Mouse (Mus musculus): Measurements from ENCODE around the gene Mms22l. TPM values are rescaled to one million over a fixed set of nuclear protein-coding genes. Genes with fewer than 3 reads are reported as not detected.
"Not testable (repeated sequence)": the region's sequence is repeated elsewhere in the genome, so short reads cannot be mapped to it uniquely, and the experiment has no call there.

Gene Mms22l
- total RNA-seq (2021): 1 to 10 TPM; 1.6 TPM
- long read RNA-seq, experiment 1, partial matches to known transcripts: 1 of 4 reads
- long read RNA-seq, experiment 1, other reads (novel, unspliced or antisense): 0 of 4 reads
- long read RNA-seq, experiment 2: 0 reads

GRCm38 (mm10) chr4:24496116-24496952 lies at the start of gene Mms22l:
Gene Mms22l, plus strand, starts transcription at chr4:24496451.
- intact Hi-C loops (cut with DNase I): loop anchor here (10.0 kb wide), 1 partner anchor 398 kb away; the partner anchor contains the start of gene Ndufaf4
- peak; percentile 93 to 95 for DNase-seq (ENCODE audit: low spot score in 2 of 2)

DNA sequence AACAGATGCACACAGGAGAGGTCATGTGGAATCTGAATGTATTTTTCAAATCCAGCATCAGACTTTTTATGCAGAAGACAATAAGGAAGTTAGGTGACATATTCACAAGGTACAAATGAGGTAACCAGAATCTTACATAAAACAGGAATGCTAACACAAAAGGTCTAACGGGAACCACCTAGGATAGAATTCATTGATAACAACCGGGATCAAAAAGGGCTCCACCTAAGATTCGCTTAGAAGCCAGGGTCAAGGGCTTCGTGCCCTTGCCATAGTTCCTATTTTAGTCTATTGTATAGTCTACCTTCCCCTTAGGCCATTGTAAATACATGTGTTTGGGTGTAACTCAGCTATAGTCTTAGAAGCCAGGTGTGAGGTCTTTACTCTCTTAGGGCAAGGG lies 12.2 kb upstream of the Mms22l start:
- DNase-seq (ENCODE audit: low spot score in 2 of 2); intact Hi-C loops (cut with DNase I): not testable (repeated sequence)

- no peak for DNase-seq (ENCODE audit: low spot score in 2 of 2)
- intact Hi-C loops (cut with DNase I): loop anchor here (10.0 kb wide), 1 partner anchor 398 kb away; the partner anchor contains the start of gene Ndufaf4
These were observed 685 bp downstream of the Mms22l start for GRCm38 (mm10) chr4:24496953-24497319.

DNA sequence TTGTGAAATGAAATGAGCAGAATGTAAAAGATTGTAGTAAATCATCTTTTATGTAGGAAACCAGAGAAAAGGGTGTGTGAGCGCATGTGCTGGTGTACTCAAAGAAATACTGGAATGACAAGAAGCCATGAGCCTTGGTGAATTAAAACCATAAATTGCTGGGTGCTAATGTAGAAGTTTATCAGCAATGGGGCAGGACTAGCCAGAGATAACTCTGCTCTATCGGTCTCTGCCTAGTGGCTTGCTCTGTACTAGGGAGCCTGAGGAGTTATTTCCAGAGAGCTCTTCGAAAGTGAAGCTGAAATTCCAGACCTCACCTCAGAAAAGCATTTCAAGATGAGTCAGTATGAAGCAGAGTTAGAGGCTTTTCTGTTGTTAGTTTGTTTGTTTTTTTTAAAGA lies 12.9 kb downstream of the Mms22l start:
- no peak for DNase-seq (ENCODE audit: low spot score in 2 of 2)
- intact Hi-C loops (cut with DNase I): no loop called here

GRCm38 (mm10) chr4:24536989-24537388 lies 40.7 kb downstream of the Mms22l start:
- no peak for DNase-seq (ENCODE audit: low spot score in 2 of 2)
- intact Hi-C loops (cut with DNase I): no loop called here

DNA sequence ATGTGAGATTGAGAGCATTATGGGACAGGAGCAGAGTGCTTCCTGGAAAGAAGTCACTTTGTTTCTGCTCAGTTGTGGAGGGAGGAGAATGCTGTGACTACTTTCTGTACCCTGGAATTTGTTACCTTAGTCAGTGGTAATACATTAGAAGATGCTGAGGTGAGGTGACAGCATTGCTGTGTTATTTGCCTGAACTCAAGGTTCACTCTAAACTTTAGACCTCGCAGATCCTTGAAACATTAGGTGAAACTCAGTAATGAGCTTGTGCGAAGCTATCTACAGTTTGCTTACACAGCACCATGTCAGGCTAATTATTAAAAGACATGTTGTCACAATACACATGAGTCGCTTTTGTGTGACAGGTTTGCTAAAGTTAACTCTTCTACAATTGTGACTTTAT lies 47.2 kb downstream of the Mms22l start:
- intact Hi-C loops (cut with DNase I): loop anchor here (10.0 kb wide), 1 partner anchor 151 kb away; no protein-coding TSS in a partner anchor
- DNase-seq (ENCODE audit: low spot score in 2 of 2): no peak

- intact Hi-C loops (cut with DNase I): loop anchor here (10.0 kb wide), 1 partner anchor 150 kb away; no protein-coding TSS in a partner anchor
- peak; percentile 86 for DNase-seq (ENCODE audit: low spot score in 2 of 2)
These were observed 48.5 kb downstream of the Mms22l start for GRCm38 (mm10) chr4:24544677-24545151.

DNA sequence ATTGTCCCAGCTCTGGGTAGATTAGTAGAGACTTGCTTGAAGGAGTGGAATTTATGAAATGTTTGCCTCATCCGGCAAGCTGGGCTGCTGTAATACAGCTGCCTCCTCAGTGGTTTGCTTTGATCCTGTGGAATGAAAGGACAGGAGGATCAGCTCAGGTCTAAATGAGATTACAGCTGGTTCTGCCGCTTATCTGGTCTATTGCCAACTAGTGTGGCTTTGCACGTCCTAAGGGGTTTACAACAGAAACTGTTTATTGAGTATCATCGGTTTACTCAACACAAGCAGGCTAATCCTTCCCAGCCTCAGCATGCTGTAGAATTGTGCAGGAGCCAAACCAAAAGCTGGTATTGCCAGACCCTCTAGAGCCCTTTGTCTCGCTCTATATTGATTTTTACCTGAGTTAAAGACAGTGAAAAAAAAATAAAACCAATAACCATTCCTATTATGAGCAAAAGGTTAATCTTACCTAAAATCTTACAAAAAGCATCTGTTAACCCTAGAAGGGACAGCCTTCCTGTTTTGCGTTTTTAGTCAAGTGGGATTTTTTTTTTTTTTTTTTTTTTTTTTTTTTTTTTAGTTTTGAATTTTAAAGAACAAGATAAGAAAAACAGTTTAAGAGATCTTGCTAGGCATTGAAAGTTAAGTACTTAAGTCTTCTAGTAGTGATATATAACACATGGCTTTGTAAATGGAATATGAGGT lies 60.0 kb downstream of the Mms22l start:
- intact Hi-C loops (cut with DNase I): no loop called here
- no peak for DNase-seq (ENCODE audit: low spot score in 2 of 2)

- DNase-seq (ENCODE audit: low spot score in 2 of 2): no peak
- intact Hi-C loops (cut with DNase I): no loop called here
These were observed 60.9 kb downstream of the Mms22l start for GRCm38 (mm10) chr4:24557149-24557548.

DNA sequence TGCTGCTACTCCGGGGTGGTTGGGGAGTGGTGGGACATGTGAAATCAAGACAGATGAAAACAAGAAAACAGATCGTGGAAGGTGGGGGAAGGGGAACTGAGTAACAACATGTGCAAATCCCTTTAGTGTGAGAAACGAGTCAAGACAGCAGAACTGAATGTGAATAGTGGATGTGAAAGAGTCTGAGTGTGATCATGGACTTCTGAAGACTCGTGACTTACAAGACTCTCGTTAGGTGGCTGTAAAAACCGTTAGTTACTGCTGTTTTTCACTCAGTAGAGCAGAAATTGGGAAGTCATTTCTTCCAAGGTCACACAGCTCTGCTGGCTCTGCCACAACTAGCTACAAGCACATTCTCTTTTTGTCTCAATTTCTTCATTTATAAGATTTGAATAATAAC lies 71.8 kb downstream of the Mms22l start:
- DNase-seq (ENCODE audit: low spot score in 2 of 2): no peak
- intact Hi-C loops (cut with DNase I): no loop called here

GRCm38 (mm10) chr4:24568989-24569556 lies 72.8 kb downstream of the Mms22l start:
- no peak for DNase-seq (ENCODE audit: low spot score in 2 of 2)
- intact Hi-C loops (cut with DNase I): no loop called here

GRCm38 (mm10) chr4:24574276-24574675 lies 78.0 kb downstream of the Mms22l start:
- intact Hi-C loops (cut with DNase I): no loop called here
- DNase-seq (ENCODE audit: low spot score in 2 of 2): peak; percentile 87 to 92

DNA sequence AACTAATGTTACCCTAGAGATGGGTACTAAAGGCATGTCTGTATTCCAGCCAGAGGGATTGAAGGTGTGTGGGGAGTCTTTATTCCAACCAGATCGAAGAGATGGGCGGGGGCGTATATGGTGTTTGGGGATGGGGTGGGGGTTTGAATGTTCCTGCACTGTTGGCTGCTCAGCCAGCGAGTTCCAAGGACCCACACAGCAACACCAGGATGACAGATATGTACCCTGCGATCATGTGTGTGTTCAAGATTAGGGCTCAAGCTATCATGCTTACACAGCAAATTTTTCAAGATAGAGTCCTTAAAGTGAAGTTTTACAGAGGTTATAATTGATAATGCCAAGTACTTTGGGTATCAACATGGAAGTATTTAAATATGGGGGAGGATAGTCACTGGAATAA lies 81.3 kb downstream of the Mms22l start:
- DNase-seq (ENCODE audit: low spot score in 2 of 2): no peak
- intact Hi-C loops (cut with DNase I): no loop called here

GRCm38 (mm10) chr4:24582295-24582694 lies 86.0 kb downstream of the Mms22l start:
- no peak for DNase-seq (ENCODE audit: low spot score in 2 of 2)
- intact Hi-C loops (cut with DNase I): no loop called here

DNA sequence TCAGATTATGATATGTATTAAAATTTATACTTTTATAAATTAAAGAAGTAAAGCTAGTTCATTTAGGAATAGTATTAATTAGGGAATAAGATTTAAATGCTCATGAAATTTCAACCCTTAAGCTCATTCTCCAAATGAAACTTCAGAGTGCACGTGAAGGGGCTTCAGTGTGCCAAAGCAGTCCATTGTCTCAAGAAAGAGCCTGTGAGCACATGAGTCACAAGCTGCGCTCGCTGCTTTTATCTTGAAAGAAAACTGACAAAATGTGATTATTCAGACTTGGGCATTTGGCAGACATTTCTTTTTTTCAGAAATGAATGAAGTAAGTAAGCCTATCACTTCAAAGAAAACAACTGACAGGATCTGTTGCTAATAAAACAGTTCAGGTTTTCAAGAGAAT lies 87.7 kb downstream of the Mms22l start:
- intact Hi-C loops (cut with DNase I): no loop called here
- no peak for DNase-seq (ENCODE audit: low spot score in 2 of 2)

DNA sequence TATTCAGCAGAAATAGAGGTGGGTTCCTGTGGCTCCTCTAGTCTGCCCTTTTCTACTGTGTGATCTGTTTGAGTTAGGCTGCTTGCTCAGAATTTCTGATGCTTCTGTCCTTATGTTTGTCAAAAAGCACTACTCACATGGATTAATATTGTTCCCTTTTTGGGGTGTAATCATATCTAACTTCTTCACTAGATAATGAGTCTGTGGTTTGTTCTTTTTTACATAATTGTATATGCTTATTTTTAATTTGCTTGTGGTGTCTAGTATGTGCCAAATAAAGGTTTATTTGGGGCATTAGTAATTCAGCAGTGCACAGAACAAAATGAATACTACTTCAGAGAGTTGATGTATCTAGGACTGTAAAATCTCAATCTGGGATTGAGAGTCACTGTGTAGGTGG lies 98.6 kb downstream of the Mms22l start:
- DNase-seq (ENCODE audit: low spot score in 2 of 2): no peak
- intact Hi-C loops (cut with DNase I): no loop called here

DNA sequence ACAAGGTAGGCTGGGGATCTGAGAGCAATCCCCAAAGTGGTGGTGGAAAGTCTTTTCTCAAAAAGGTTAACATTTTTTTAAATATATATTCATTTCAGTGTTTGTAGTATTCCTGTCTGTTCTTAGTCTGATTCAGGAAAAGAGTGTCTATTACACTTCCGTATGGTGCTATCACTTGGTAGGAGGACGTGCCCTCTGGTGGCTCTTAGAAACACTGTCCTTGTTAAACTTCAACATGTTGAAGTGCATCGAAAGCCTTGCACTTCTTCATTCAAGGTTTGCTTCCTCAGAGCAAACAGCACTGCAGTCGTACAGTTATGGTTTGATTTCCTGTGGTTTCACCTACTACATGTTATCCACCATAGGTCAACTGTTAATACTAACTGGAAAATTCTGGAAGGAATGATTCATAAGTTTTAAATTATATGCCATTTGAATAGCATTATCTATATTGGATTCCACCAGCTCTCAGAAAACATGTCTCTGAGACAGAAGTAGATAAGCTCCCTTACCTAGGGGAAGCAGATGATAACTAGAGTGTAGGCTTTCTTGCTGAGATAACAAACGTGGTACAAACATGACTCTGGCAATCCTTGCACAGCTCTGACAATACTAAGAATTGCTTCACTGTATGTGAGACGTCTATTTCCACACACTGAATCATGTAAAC lies 100.8 kb downstream of the Mms22l start:
- intact Hi-C loops (cut with DNase I): no loop called here
- DNase-seq (ENCODE audit: low spot score in 2 of 2): no peak

- intact Hi-C loops (cut with DNase I): no loop called here
- no peak for DNase-seq (ENCODE audit: low spot score in 2 of 2)
These were observed 102.4 kb downstream of the Mms22l start for GRCm38 (mm10) chr4:24598637-24599036.

DNA sequence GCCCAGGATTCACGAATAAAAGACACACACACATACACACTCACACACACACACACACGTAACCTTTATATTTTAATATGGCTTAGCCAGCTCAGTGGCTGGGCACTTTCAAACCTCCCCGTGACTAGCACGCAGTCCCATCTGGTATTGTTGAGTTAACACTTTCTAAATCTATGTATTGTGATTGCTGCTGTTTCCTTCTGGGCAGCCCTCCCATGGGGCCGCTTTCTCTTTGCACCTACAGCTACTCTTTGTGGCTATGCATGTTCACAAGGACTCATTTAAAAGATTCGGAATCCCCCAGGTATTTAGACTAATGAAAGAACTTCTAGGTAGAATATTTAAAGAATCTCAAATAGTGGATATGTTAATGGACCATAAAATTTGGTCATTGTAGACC lies 105.5 kb downstream of the Mms22l start:
- intact Hi-C loops (cut with DNase I): no loop called here

More for the DNA sequence above, 105.5 kb downstream of the Mms22l start:
- no peak for DNase-seq (ENCODE audit: low spot score in 2 of 2)

Data from left cerebral cortex, postnatal 14 days (tissue).